Comparison of ENCODE assay signal across 21 mouse cellular contexts in genomic region chr8:8631394-8631793, GRCm38 (mm10). TPM values are rescaled to one million over a fixed set of nuclear protein-coding genes. Genes with fewer than 3 reads are reported as not detected.
DNase-seq lines count a peak whose midpoint lies in the region; ATAC-seq lines count a peak whose summit lies in the region.
"Had no signal": no experiment of that assay in that cellular context is flagged by ENCODE, and none has a peak within 500 bp of the region (broad histone marks: within the 10 kb centered on the region; RNA-seq: fewer than 3 reads in every experiment).

No protein-coding gene starts in this region.

- no peaks in the 10 kb centered on the region for H3K27me3 ChIP-seq in heart, embryonic 15.5 days
- H3K27me3 ChIP-seq: forebrain, embryonic 13.5 days; heart, embryonic 13.5 days; hindbrain, embryonic 12.5 days; hindbrain, embryonic 15.5 days; Patski had no signal

- no peak overlapping the region for H3K9ac ChIP-seq in heart, embryonic 15.5 days
- H3K9ac ChIP-seq: forebrain, embryonic 13.5 days; heart, embryonic 13.5 days; hindbrain, embryonic 12.5 days; hindbrain, embryonic 15.5 days had no signal

- WGBS in heart, embryonic 15.5 days = 70% methylated on average over 7 of the region's 7 CpGs

- H3K4me1 ChIP-seq in heart, embryonic 15.5 days (replicated peaks) = 0 out of 2 replicates have a peak, but pooled peaks cover 11% of the 10 kb centered on the region

- no peak overlapping the region for H3K4me3 ChIP-seq in heart, embryonic 15.5 days
- H3K4me3 ChIP-seq: forebrain, embryonic 10.5 days; forebrain, embryonic 13.5 days; heart, embryonic 13.5 days; hindbrain, embryonic 12.5 days; hindbrain, embryonic 15.5 days had no signal

- 0 out of 2 replicates have a peak, but pooled peaks have one; percentile 9 for ATAC-seq in frontal cortex, adult (ENCODE audit: low TSS enrichment)
- ATAC-seq in heart, embryonic 15.5 days (replicated peaks; ENCODE audit: insufficient number of reproducible peaks, insufficient read depth, low FRiP score, low read depth) = no peak
- ATAC-seq: forebrain, embryonic 13.5 days; forebrain, embryonic 16.5 days; intestine, postnatal 0 days; Patski had no signal

- no peak overlapping the region for H3K4me2 ChIP-seq in heart, embryonic 15.5 days
- H3K4me2 ChIP-seq: forebrain, embryonic 13.5 days; heart, embryonic 13.5 days; hindbrain, embryonic 12.5 days; hindbrain, embryonic 15.5 days had no signal

- intact Hi-C loops in heart, postnatal 14 days (cut with DNase I) = no loop called here

- no peaks in the 10 kb centered on the region for H3K36me3 ChIP-seq in heart, embryonic 15.5 days
- H3K36me3 ChIP-seq: hindbrain, embryonic 15.5 days had no signal

- H3K9me3 ChIP-seq in heart, embryonic 15.5 days (replicated peaks) = no peaks in the 10 kb centered on the region
- H3K9me3 ChIP-seq: forebrain, embryonic 10.5 days; forebrain, embryonic 13.5 days; heart, embryonic 13.5 days; hindbrain, embryonic 12.5 days; hindbrain, embryonic 15.5 days had no signal

- DNase-seq in frontal cortex, postnatal 10 days (ENCODE audit: low spot score in 2 of 2) = no peak
- DNase-seq in heart, postnatal 14 days = no peak
- peak; percentile 55 for DNase-seq in Muller cell, postnatal 12 days (ENCODE audit: inconsistent ontology term)
- DNase-seq in testis, postnatal 14 days (ENCODE audit: low spot score) = no peak
- DNase-seq: adrenal gland, postnatal 10 days; adrenal gland, postnatal 36 days; cerebellum, adult 18-20 months; cerebellum, adult 9-10 months; cerebellum, postnatal 14 days; gastrocnemius, postnatal 25 days; heart, postnatal 10 days had no signal

- H3K27ac ChIP-seq in heart, embryonic 15.5 days = 0 out of 2 replicates have a peak overlapping the region, but pooled peaks have one; percentile 12
- H3K27ac ChIP-seq: forebrain, embryonic 10.5 days; forebrain, embryonic 13.5 days; heart, embryonic 13.5 days; hindbrain, embryonic 12.5 days; hindbrain, embryonic 15.5 days had no signal

RNA-seq across cellular contexts. Expression of gene Efnb2, which starts 29.6 kb away (rescaled TPM):
- polyA plus RNA-seq in heart, embryonic 15.5 days (2015; fragmentation: Nextera tagmentation; extraction: Ambion mirVana) = 11.4 and 15.8 TPM in 2 replicates
- 10 to 100 TPM; 33.5 to 39.9 TPM for total RNA-seq in heart, postnatal 14 days (2021)

RNA-seq across cellular contexts. Expression of gene Arglu1, which starts 58.9 kb away (rescaled TPM):
- 79.4 and 85.1 TPM in 2 replicates for polyA plus RNA-seq in heart, embryonic 15.5 days (2015; fragmentation: Nextera tagmentation; extraction: Ambion mirVana)
- total RNA-seq in heart, postnatal 14 days (2021) = 10 to 100 TPM; 35.6 to 39.7 TPM
